30 mouse cellular contexts compared by ENCODE assay signal in genomic region chr10:21135297-21135696, GRCm38 (mm10). TPM values are rescaled to one million over a fixed set of nuclear protein-coding genes. Genes with fewer than 3 reads are reported as not detected.
"Had no signal": no experiment of that assay in that cellular context is flagged by ENCODE, and none has a peak within 500 bp of the region (broad histone marks: within the 10 kb centered on the region; RNA-seq: fewer than 3 reads in every experiment).

No protein-coding gene starts in this region.

- ATAC-seq: forebrain, embryonic 13.5 days; forebrain, embryonic 14.5 days; forebrain, embryonic 15.5 days; forebrain, embryonic 16.5 days; forebrain, postnatal 0 days had no signal

- DNase-seq: cerebellum, adult 18-20 months; cerebellum, adult 2 months; cerebellum, adult 8-10 months; cerebellum, adult 9-10 months; cerebellum, adult 9-11 months; cerebellum, postnatal 10 days; cerebellum, postnatal 14 days; cerebellum, postnatal 25 days; cerebellum, postnatal 36 days; embryo, embryonic 11 days; forebrain, postnatal 0 days; gastrocnemius, adult 2 months; gastrocnemius, postnatal 10 days; gastrocnemius, postnatal 14 days; gastrocnemius, postnatal 25 days; gastrocnemius, postnatal 36 days; heart, adult 11 months; heart, adult 18-20 months; heart, adult 2 months had no signal

- H3K27me3 ChIP-seq: embryonic facial prominence, embryonic 12.5 days; embryonic facial prominence, embryonic 13.5 days; embryonic facial prominence, embryonic 15.5 days; forebrain, embryonic 12.5 days; forebrain, embryonic 13.5 days; forebrain, embryonic 15.5 days had no signal

- H3K4me3 ChIP-seq: embryonic facial prominence, embryonic 10.5 days; embryonic facial prominence, embryonic 12.5 days; embryonic facial prominence, embryonic 13.5 days; embryonic facial prominence, embryonic 15.5 days; erythroblast, embryonic 14.5 days; forebrain, embryonic 10.5 days; forebrain, embryonic 12.5 days; forebrain, embryonic 13.5 days; forebrain, embryonic 15.5 days; gastrocnemius, adult 2 months; heart, adult 2 months had no signal

- H3K4me2 ChIP-seq: embryonic facial prominence, embryonic 12.5 days; embryonic facial prominence, embryonic 13.5 days; embryonic facial prominence, embryonic 15.5 days; forebrain, embryonic 12.5 days; forebrain, embryonic 13.5 days; forebrain, embryonic 15.5 days had no signal

- H3K9ac ChIP-seq: embryonic facial prominence, embryonic 12.5 days; embryonic facial prominence, embryonic 13.5 days; embryonic facial prominence, embryonic 15.5 days; forebrain, embryonic 12.5 days; forebrain, embryonic 13.5 days; forebrain, embryonic 15.5 days; forebrain, postnatal 0 days had no signal

- H3K9me3 ChIP-seq: embryonic facial prominence, embryonic 12.5 days; embryonic facial prominence, embryonic 13.5 days; embryonic facial prominence, embryonic 15.5 days; forebrain, embryonic 13.5 days; forebrain, embryonic 15.5 days had no signal

- H3K27ac ChIP-seq: embryonic facial prominence, embryonic 10.5 days; embryonic facial prominence, embryonic 12.5 days; embryonic facial prominence, embryonic 13.5 days; embryonic facial prominence, embryonic 15.5 days; forebrain, embryonic 10.5 days; forebrain, embryonic 12.5 days; forebrain, embryonic 13.5 days; forebrain, embryonic 15.5 days; gastrocnemius, adult 2 months; heart, adult 2 months had no signal

- H3K4me1 ChIP-seq: embryonic facial prominence, embryonic 10.5 days; embryonic facial prominence, embryonic 12.5 days; embryonic facial prominence, embryonic 13.5 days; embryonic facial prominence, embryonic 15.5 days; forebrain, embryonic 10.5 days; forebrain, embryonic 12.5 days; forebrain, embryonic 13.5 days; forebrain, embryonic 15.5 days had no signal

RNA-seq across cellular contexts. Expression of gene Myb, which starts 25.5 kb away (rescaled TPM):
- total RNA-seq: gastrocnemius, adult 2 months; heart, adult 2 months had no signal
